Mouse (Mus musculus): ENCODE results near the gene Phc2. TPM values are rescaled to one million over a fixed set of nuclear protein-coding genes. Genes with fewer than 3 reads are reported as not detected.

Gene Phc2
- polyA plus RNA-seq, 1 experiment = 115 TPM

GRCm38 (mm10) chr4:128721761-128722160 is 67.3 kb downstream of the Phc2 start:
- no peak for TF ChIP-seq GATA1 (IDR thresholded peaks at IDR 0.05; ENCODE audit: low read length)

GRCm38 (mm10) chr4:128722932-128723331 is 68.4 kb downstream of the Phc2 start:
- TF ChIP-seq GATA1 (IDR thresholded peaks at IDR 0.05; ENCODE audit: low read length) = no peak

GRCm38 (mm10) chr4:128723431-128723830 is 68.9 kb downstream of the Phc2 start:
- no peak for TF ChIP-seq GATA1 (IDR thresholded peaks at IDR 0.05; ENCODE audit: low read length)

- no peak for TF ChIP-seq GATA1 (IDR thresholded peaks at IDR 0.05; ENCODE audit: low read length)
These were observed 69.6 kb downstream of the Phc2 start for GRCm38 (mm10) chr4:128724059-128724458.

- no peak for TF ChIP-seq GATA1 (IDR thresholded peaks at IDR 0.05; ENCODE audit: low read length)
These were observed 72.7 kb downstream of the Phc2 start for GRCm38 (mm10) chr4:128727019-128727720.

- no peak for TF ChIP-seq GATA1 (IDR thresholded peaks at IDR 0.05; ENCODE audit: low read length)
These were observed 73.4 kb downstream of the Phc2 start for GRCm38 (mm10) chr4:128727721-128728430.

GRCm38 (mm10) chr4:128728431-128728851 is 73.9 kb downstream of the Phc2 start:
- no peak for TF ChIP-seq GATA1 (IDR thresholded peaks at IDR 0.05; ENCODE audit: low read length)

- TF ChIP-seq GATA1 (IDR thresholded peaks at IDR 0.05; ENCODE audit: low read length) = no peak
These were observed 74.7 kb downstream of the Phc2 start for GRCm38 (mm10) chr4:128729033-128729708.

GRCm38 (mm10) chr4:128729709-128730037 is 75.2 kb downstream of the Phc2 start:
- TF ChIP-seq GATA1 (IDR thresholded peaks at IDR 0.05; ENCODE audit: low read length) = no peak

- TF ChIP-seq GATA1 (IDR thresholded peaks at IDR 0.05; ENCODE audit: low read length) = no peak
These were observed 75.8 kb downstream of the Phc2 start for GRCm38 (mm10) chr4:128730271-128730670.

GRCm38 (mm10) chr4:128732794-128733193 is 78.3 kb downstream of the Phc2 start:
- no peak for TF ChIP-seq GATA1 (IDR thresholded peaks at IDR 0.05; ENCODE audit: low read length)

GRCm38 (mm10) chr4:128733496-128733895 is 79.0 kb downstream of the Phc2 start:
- TF ChIP-seq GATA1 (IDR thresholded peaks at IDR 0.05; ENCODE audit: low read length) = no peak

GRCm38 (mm10) chr4:128734217-128734616 is 79.7 kb downstream of the Phc2 start:
- TF ChIP-seq GATA1 (IDR thresholded peaks at IDR 0.05; ENCODE audit: low read length) = no peak

GRCm38 (mm10) chr4:128734721-128735671 is 80.5 kb downstream of the Phc2 start:
- no peak for TF ChIP-seq GATA1 (IDR thresholded peaks at IDR 0.05; ENCODE audit: low read length)

GRCm38 (mm10) chr4:128737137-128737589 is 82.7 kb downstream of the Phc2 start:
- no peak for TF ChIP-seq GATA1 (IDR thresholded peaks at IDR 0.05; ENCODE audit: low read length)
